Mouse (Mus musculus): ENCODE data around the gene Sestd1. TPM values are rescaled to one million over a fixed set of nuclear protein-coding genes. Genes with fewer than 3 reads are reported as not detected.

Sestd1 gene
- polyA plus RNA-seq, 1 experiment from 2014 or later = 27.9 TPM

DNA sequence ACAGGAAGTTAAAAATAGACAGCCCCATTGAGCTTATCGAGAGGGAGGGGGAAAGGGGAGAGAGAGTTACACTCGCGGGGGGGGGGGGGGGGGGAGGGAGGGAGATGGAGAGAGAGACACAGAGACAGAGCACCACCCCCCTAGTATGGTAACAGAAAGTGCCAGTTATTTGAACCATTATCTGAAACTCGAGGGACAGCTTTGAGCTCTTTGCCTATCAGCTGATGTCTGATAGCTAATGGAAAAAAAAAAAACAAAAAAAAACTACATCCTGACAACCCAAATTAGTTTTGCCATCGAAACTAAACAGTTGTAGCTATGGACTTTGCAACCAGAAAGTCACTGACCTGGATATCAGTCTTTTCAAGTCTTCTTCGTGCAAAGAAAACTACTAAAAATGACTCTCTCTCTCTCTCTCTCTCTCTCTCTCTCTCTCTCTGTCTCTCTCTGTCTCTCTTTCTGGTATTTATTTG, 109.7 kb downstream of the Sestd1 start, which contains the start of gene Ccdc141:
Ccdc141 (minus strand) TSS at position 4 of the 473 bp plus-strand sequence.
- Histone ChIP-seq H3K27ac (ENCODE audit: low read depth) (peak within 1 kb of the TSS; percentile 85), H3K27me3 (ENCODE audit: insufficient read depth, low read length) (no peaks in the 10 kb centered on the region), H3K36me3 (ENCODE audit: insufficient read depth) (no peaks in the 10 kb centered on the region), H3K4me2 (peak within 1 kb of the TSS; percentile 88), H3K4me1 (ENCODE audit: insufficient read depth) (peaks cover 11% of the 10 kb centered on the region; the same call in 1 of the 2 replicates), H3K9ac (peak within 1 kb of the TSS; percentile 63), H3K4me3 (ENCODE audit: low read depth, low read length) (peak within 1 kb of the TSS; percentile 47), H3K9me3 (ENCODE audit: low read depth, low read length) (no peaks in the 10 kb centered on the region)
- no peak for TF ChIP-seq CTCF (IDR thresholded peaks at IDR 0.05; ENCODE audit: low read depth)
- no peak for DNase-seq
- no peak for ATAC-seq (ENCODE audit: insufficient read depth)
- WGBS = 8% methylated on average over 5 of the region's 6 CpGs

DNA sequence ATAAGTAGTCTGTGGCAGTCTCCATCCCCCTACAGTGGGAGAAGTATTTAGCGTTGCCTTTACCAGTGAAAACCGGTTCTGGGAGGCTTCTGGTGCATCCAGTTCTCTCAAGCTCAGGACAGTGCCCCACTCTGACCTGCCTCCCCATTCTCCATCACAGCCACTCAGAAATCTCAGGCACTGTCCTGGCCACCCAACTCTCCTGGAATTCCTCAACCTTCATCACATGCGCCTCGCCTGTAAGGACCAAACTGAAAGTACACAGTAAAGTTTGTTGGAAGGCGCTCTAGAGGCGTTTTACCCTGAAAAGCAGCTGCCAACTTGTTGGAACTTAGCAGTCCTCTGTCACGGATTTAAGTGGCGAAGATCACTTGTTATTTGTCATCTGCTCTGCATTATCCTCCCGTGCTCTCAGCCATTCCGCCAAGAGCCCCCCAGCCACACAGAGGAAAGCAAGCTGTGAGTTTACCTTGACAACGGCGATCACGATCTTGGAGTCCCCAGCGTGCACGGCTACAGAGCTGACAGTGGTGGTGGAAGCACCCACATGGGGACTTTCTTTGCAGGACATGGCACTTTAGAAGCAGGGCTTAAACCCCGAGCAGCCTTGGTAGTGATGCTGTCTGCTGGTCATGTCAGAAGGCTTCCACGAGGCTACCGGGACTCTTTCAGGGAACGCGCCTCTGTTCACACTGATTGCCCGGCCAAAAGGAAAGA, 110.3 kb downstream of the Sestd1 start:
- Histone ChIP-seq H3K36me3 (ENCODE audit: insufficient read depth) (no peaks in the 10 kb centered on the region), H3K27ac (ENCODE audit: low read depth) (peak overlapping the region; percentile 85), H3K4me2 (peak overlapping the region; percentile 88), H3K9me3 (ENCODE audit: low read depth, low read length) (no peaks in the 10 kb centered on the region), H3K4me3 (ENCODE audit: low read depth, low read length) (peak overlapping the region; percentile 47), H3K4me1 (ENCODE audit: insufficient read depth) (peaks cover 11% of the 10 kb centered on the region; the same call in 1 of the 2 replicates), H3K27me3 (ENCODE audit: insufficient read depth, low read length) (no peaks in the 10 kb centered on the region), H3K9ac (peak overlapping the region; percentile 63)
- peak; percentile 61 for ATAC-seq (ENCODE audit: insufficient read depth)
- no peak for TF ChIP-seq CTCF (IDR thresholded peaks at IDR 0.05; ENCODE audit: low read depth)
- under 1% methylated on average over 21 of the region's 21 CpGs for WGBS
- peak; percentile 68 for DNase-seq

DNA sequence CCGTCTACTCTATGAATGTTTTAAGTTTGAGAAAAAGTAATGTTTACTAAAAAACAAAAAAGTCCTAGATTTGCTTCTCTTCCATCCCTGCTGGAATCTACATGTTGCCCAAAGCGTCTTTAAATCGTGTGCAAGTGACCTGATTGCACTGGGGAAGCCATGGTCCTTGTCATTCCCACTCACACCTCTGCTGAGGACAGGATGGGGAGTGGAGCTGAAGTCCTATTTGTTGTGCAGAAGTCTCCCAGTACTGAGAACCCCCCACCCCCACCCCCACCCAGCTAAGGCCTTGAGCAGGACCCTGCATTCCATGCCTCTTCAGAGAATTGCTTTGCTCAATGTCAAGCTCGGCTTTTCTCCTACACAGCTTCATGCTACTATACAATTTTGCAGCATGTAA, 111.2 kb downstream of the Sestd1 start:
- ATAC-seq (ENCODE audit: insufficient read depth) (no peak), DNase-seq (no peak)
- H3K36me3 ChIP-seq (ENCODE audit: insufficient read depth) = no peaks in the 10 kb centered on the region
- peaks cover 11% of the 10 kb centered on the region; the same call in 1 of the 2 replicates for H3K4me1 ChIP-seq (ENCODE audit: insufficient read depth)
- H3K4me2 ChIP-seq = peak overlapping the region; percentile 88
- H3K27me3 ChIP-seq (ENCODE audit: insufficient read depth, low read length) = no peaks in the 10 kb centered on the region
- TF ChIP-seq CTCF (IDR thresholded peaks at IDR 0.05; ENCODE audit: low read depth) = no peak
- WGBS = 46% methylated on average over 4 of the region's 4 CpGs
- H3K9ac ChIP-seq = 0 out of 2 replicates have a peak overlapping the region, but pooled peaks have one; percentile 63
- H3K4me3 ChIP-seq (ENCODE audit: low read depth, low read length) = peak overlapping the region; percentile 47; the same call in 1 of the 2 replicates
- H3K9me3 ChIP-seq (ENCODE audit: low read depth, low read length) = no peaks in the 10 kb centered on the region
- H3K27ac ChIP-seq (ENCODE audit: low read depth) = no peak overlapping the region; the same call in 1 of the 2 replicates

DNA sequence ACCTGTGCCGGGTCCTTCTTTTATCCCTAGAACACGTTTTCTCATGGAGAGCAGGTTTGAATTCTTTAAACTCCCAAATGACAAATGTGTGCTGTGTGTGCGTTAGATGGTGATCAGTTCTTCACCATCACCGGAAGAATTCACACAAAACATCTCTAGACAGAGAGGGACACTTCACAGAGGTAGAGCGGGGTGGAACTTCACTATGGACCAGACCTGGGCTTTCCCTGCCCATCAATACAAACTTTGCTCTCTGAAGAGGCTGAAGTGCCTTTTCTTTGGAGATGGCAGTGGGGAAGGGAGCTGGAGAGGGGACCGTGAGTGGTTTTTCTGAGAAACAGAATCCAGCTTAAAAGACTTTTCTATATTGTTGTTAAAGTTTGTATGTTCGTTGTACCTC, 111.6 kb downstream of the Sestd1 start:
- Histone ChIP-seq H3K4me2 (peak overlapping the region; percentile 88), H3K9me3 (ENCODE audit: low read depth, low read length) (no peaks in the 10 kb centered on the region), H3K27me3 (ENCODE audit: insufficient read depth, low read length) (no peaks in the 10 kb centered on the region), H3K4me1 (ENCODE audit: insufficient read depth) (peaks cover 8% of the 10 kb centered on the region; the same call in 1 of the 2 replicates), H3K4me3 (ENCODE audit: low read depth, low read length) (no peak overlapping the region), H3K27ac (ENCODE audit: low read depth) (no peak overlapping the region), H3K36me3 (ENCODE audit: insufficient read depth) (no peaks in the 10 kb centered on the region), H3K9ac (no peak overlapping the region)
- ATAC-seq (ENCODE audit: insufficient read depth) (no peak), DNase-seq (no peak)
- WGBS = 68% methylated on average over 7 of the region's 7 CpGs
- TF ChIP-seq CTCF (IDR thresholded peaks at IDR 0.05; ENCODE audit: low read depth) = no peak

DNA sequence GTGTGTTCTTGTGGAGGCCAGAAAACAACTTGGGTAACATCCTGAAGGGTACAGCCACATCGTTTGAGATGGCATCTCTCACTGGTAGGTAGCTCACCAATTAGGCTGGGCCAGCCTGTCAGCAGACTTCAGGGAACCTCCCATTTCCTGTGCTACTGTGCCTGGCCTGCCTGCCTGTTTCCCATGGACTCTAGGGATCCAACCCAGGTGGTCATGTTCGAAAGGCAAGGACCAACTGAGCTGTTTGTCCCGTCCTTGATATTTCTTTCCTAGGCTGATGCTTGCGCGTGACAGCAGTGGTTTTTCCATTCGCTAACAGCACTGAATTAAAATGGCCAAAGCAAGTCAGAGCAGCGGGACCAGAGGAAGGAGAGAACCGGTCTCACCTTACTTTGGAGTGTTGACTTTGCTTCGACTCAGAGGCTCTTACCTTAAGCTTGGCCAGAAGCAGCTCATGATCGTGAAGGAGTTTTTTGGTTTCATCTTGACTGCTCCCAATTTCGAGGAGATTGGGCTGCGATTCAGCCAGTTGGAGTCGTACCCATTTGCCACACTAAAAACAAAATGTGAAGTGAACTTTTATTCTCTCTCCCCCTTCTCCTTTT, 112.2 kb downstream of the Sestd1 start:
- Histone ChIP-seq H3K27me3 (ENCODE audit: insufficient read depth, low read length) (no peaks in the 10 kb centered on the region), H3K9me3 (ENCODE audit: low read depth, low read length) (no peaks in the 10 kb centered on the region), H3K4me3 (ENCODE audit: low read depth, low read length) (no peak overlapping the region), H3K36me3 (ENCODE audit: insufficient read depth) (no peaks in the 10 kb centered on the region), H3K4me1 (ENCODE audit: insufficient read depth) (peaks cover 8% of the 10 kb centered on the region; the same call in 1 of the 2 replicates), H3K27ac (ENCODE audit: low read depth) (no peak overlapping the region), H3K9ac (no peak overlapping the region), H3K4me2 (peak overlapping the region; percentile 88)
- DNase-seq = peak; percentile 24
- ATAC-seq (ENCODE audit: insufficient read depth) = no peak
- TF ChIP-seq CTCF (IDR thresholded peaks at IDR 0.05; ENCODE audit: low read depth) = no peak
- WGBS = 68% methylated on average over 13 of the region's 13 CpGs

DNA sequence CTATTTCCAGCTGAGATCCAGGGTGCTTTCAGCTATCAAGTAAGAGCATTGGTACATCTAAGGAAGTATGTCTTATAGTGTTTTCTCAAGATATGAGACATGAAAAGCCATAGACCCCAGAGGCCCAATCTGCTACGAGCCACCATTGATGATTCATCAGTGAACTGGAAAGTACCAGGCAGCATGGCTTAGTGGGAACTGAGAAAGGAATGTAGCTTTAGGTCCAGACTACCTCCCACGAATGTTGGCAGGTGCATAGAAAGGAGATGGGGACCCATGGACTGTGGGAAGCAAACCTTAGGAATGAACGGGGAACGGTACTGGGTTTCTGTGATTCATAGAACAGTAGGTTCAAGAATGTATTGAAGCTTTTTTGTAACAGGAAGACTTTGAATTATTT, 114.0 kb downstream of the Sestd1 start:
- no peak for TF ChIP-seq CTCF (IDR thresholded peaks at IDR 0.05; ENCODE audit: low read depth)
- WGBS = 83% methylated on average over 4 of the region's 4 CpGs
- Histone ChIP-seq H3K9me3 (ENCODE audit: low read depth, low read length) (no peaks in the 10 kb centered on the region), H3K4me3 (ENCODE audit: low read depth, low read length) (no peak overlapping the region), H3K4me1 (ENCODE audit: insufficient read depth) (0 out of 2 replicates have a peak, but pooled peaks cover 3% of the 10 kb centered on the region), H3K27me3 (ENCODE audit: insufficient read depth, low read length) (no peaks in the 10 kb centered on the region), H3K27ac (ENCODE audit: low read depth) (no peak overlapping the region), H3K36me3 (ENCODE audit: insufficient read depth) (no peaks in the 10 kb centered on the region), H3K4me2 (no peak overlapping the region), H3K9ac (no peak overlapping the region)
- no peak for ATAC-seq (ENCODE audit: insufficient read depth)
- no peak for DNase-seq

DNA sequence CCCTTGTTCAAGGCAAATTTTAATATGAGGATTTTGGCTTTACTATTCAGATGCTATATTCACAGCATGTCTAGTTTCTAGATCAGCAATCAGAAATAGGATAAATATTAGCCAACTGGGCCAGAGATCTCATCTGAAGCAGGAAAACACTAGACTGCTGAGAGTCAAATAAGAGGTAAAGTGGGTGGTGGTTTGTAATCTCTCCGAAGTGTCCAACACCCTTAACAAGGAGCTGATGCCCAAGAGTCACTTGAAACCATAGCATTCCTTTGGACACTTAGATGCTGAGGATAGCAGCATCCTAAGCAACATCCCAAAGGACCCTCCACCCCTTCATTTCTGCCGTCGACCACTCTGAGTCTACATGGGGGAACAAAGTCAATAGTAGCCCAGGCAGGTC, 115.7 kb downstream of the Sestd1 start:
- Histone ChIP-seq H3K4me2 (no peak overlapping the region), H3K9ac (no peak overlapping the region), H3K9me3 (ENCODE audit: low read depth, low read length) (no peaks in the 10 kb centered on the region), H3K27ac (ENCODE audit: low read depth) (no peak overlapping the region), H3K4me1 (ENCODE audit: insufficient read depth) (0 out of 2 replicates have a peak, but pooled peaks cover 3% of the 10 kb centered on the region), H3K36me3 (ENCODE audit: insufficient read depth) (no peaks in the 10 kb centered on the region), H3K27me3 (ENCODE audit: insufficient read depth, low read length) (no peaks in the 10 kb centered on the region), H3K4me3 (ENCODE audit: low read depth, low read length) (no peak overlapping the region)
- DNase-seq = no peak
- no peak for TF ChIP-seq CTCF (IDR thresholded peaks at IDR 0.05; ENCODE audit: low read depth)
- 72% methylated on average over 3 of the region's 3 CpGs for WGBS
- no peak for ATAC-seq (ENCODE audit: insufficient read depth)

Measured in lung, embryonic 14.5 days (tissue).